Mouse (Mus musculus) kidney, postnatal 4 days (tissue): ENCODE measurements around the gene Gpr31b.
"Not testable (repeated sequence)": the region's sequence is repeated elsewhere in the genome, so short reads cannot be mapped to it uniquely, and the experiment has no call there.

Experiments
- DNase-seq, 2 experiments: peaks; one replicate each; pipeline ENCODE4 v3.0.0; 2021; ENCODE audit warnings: mixed read lengths in 2 of 2

Gpr31b gene

DNA sequence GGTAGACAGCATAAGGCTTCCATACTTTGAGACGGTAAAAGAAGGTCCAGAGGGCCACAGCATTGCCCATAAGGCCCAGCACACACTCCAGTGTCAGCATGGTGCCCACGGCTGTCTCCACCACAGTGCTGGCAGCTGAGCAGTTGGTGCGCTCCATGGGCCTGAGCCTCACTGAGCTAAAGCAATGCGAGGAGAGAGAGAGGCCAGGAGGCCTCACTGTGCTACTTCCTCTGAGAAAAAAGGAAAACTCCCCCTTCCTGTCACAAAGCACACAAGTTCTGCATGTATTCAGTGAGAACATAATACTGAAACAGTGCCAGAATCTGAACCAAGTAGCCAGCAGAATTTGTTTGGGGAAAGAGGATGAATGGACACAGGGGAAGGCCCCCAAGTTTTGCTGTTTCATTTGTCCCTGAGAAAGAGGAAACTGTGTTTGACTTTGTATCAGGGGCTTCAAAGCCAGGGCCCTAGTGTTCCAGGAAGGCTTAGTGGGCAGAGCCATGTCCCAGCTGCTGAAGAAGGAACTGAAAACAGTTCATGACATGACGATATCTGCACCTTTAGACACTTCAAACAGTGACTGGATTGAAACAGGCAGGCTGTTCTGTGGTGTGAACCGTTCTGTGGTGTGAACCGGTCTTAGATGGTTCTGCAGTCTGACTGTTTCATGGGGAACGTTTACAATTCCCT is at the start of gene Gpr31b:
Gene Gpr31b, minus strand, starts transcription at position 173 of the 690 bp plus-strand sequence.
- DNase-seq, result not testable (repeated sequence)

DNA sequence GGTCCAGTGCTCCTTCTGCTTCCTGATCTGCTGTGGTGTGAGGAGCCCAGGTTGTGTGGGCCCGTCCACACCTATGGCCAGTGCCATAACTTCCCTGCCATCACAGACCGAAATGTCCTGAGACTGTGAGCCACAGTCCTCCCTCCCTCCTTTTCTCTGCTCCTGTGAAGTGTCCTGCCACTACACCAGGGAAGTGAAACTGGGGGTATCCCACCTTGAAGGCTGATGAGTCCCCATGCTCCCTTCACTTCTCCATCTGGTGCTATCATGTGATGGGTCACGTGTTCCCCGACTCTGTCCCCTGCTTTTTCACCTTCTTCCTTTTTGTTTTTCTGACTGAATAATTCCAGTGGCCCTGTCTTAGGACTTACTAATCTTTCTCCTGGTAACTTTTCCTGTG is 40.9 kb upstream of the Gpr31b start:
- not testable (repeated sequence) for DNase-seq

DNA sequence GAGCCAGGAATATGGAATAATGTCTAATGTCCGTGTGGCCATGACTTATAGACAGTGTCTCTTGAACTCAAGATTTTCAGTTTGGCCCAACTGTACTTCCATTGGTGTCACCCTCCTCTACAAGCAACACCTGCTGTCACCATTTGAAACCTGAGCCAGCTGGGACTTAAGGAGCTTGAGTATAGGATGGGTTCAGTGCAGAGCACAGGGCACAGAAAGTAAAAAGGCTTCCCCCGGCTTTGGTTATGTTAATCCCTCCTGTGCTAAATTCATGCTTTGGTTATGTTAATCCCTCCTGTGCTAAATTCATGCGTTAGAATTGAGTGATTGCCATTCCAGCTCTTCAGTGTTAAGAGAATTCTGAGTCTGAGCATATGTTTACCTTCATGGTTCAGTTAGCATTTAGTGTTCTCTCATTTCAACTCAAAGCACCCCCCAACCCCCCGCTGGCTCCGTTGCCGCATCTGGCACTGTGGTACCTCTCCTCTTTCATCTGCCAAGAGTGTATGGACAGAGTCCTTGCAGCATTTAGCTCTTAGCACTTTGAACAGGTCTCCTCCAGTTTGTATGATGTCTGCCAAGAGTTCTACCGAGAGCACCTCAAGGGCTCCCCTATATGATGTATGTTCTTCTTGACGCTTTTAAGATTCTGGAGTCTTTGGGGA is 40.1 kb upstream of the Gpr31b start:
- not testable (repeated sequence) for DNase-seq

DNA sequence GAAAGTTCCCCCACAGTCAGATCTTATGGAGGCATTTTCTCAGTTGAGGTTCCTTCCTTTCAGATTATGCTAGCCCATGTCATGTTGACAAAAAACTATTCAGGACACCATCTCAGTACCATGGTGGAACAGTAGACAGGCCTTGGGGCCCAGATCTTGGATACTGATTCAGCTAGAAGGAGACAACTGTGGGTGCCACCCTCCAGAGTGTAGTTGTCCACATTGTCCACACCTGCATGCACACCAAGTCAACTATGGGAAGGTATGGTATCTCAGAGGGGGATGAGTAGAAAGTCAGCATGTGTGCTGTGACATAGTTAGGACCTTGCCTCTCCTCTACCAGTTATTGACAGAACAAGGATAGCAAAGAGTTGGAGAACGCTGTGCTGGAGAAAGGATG is 39.4 kb upstream of the Gpr31b start:
- not testable (repeated sequence) for DNase-seq

DNA sequence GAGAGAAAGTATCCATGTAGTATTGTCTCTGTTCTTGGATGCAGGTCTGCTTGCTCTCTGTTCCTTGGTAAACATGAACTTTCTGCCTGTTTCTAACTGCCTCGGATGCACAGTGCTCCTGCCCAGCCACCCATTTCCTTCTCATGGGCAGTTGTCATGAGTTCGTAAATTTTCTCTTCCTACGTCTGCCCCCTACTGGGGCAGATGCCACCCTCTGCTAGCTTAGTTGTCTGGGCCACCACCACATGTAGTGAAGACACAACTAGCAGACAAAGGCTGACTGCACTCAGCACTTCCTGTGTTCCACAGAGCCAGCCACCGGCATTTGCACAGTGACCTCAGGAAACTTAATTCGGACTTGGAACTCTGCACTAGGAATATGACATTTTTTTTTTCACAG is 17.1 kb upstream of the Gpr31b start:
- not testable (repeated sequence) for DNase-seq

DNA sequence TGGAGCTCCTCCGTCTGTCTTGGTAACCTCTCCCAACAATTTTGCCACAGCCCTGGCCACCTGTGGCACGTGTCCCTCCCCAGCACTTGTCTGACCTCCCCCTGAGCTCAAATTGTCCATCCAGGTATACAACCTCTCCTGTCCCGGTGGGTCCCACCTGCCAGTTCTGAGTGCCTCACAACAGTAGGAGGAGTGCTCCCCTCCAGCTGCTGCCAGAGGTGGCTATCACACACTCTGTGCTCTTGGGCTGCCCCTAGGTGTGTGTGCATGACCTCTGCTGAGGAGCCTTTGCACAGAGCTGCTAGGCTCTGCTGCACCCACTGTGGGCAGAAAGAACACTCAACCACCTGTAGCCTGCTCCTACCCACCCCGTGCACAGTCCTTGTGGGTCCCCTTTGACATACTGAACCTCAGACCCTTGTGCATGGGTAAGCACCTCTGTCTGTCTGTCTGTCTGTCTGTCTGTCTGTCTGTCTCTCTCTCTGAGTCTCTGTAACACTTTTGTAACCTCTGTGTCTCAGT is 15.8 kb upstream of the Gpr31b start:
- DNase-seq, result not testable (repeated sequence)

DNA sequence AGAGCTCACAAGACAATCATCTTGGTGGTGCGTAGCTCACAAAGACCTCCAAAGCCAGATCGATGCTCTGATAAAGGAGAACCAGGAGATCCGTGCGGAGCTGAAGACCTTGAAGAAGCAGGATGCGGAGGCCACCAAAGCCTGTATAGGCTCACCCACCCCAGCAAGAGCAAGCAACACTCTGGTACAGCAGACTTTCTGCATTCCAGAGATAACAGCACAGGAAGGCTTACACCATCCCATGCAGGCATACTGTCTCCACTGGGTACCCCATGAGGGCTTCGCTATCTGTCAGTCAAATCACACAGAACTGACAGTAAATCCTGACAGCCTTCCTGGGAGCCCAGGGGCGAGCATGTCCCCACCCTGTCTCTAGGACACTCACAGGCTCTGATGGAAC is 10.8 kb upstream of the Gpr31b start:
- not testable (repeated sequence) for DNase-seq

DNA sequence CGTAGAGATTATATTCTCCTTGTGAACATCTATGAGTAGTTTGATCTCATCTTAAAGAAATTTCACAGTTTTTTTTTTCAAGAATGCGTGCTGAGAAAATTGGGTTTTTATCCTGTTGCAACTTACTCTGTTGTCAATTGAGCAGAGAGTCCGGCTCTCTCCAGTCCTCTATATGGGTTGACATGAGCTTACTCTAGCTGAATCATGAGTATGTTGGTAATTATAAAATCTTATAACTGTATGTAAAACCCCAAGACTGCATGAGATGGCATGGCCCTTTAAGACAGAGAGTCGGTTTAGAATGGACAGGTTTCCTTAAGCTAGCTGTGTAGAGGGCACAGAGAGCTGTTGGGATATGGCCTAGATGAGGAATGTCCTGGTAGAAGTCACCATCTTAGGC is 8.7 kb upstream of the Gpr31b start, which contains the start of gene Tcp10b:
Gene Tcp10b, plus strand, starts transcription at position 301 of the 400 bp plus-strand sequence.
- DNase-seq, result not testable (repeated sequence)

DNA sequence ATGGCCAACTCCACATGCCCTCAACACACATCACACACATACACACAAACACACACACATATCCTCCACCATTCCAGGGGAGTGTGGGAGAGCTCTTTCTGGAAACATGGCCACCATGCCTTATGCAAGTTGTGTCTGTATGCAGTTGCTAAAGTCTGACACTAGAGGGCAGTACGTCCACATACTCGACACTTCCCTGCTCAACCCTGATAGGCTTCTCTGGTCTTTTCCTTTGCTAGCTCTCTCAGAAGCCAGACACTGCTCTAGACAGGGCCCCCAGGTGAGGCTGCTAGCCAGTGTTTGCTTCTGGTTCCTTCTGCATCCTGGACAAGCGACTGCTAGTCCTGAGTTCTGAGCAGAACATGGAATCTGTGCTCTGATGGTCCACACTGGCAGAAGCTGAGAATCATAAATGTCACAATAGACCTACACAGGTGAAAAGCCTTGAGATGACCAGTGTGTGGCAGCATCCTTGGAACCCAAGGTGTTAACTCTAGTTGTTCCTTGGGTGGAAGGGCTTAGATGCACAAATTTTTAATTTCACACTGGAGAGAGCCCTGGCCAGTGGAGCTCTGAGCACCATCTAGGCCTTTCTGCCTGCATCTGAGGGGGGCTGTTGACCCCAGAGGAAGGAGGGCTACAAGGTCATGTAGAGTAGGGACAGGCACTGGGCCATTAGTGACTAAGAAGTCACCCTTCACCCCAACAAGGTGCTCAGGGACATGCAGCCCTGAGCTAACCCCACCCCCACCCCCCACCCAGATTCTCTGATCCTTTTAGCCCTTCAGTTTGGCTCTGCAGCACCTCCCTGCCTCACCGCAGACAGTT is 8.0 kb downstream of the Gpr31b start:
- peak; percentile 38 to 53 for DNase-seq

DNA sequence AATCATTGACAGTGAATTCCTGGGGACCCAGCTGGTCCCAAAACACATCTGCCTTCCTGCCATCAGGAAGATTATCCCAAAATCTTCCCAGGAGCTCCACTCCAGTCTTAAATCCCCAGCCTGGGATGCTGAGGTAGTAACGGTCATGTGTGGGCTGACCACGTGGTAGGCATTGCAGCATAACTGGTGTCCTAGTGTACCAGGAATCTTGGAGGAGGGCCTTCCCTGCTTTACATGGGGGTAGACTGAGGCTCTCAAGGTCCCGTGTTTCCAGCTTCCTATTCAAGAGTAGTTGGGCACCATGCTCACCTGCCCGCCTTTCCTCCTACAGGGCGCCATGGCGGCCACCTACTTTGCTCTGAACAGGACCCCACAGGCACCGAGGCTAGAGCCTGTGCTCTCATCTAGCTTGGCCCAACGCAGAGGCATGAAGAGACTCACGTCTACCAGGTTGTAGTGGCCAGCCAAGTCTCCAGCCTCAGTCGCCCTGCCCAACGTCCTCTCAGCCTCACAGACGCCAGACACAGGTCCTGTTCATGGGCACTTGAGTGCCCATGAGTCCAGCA is 15.4 kb downstream of the Gpr31b start:
- not testable (repeated sequence) for DNase-seq

DNA sequence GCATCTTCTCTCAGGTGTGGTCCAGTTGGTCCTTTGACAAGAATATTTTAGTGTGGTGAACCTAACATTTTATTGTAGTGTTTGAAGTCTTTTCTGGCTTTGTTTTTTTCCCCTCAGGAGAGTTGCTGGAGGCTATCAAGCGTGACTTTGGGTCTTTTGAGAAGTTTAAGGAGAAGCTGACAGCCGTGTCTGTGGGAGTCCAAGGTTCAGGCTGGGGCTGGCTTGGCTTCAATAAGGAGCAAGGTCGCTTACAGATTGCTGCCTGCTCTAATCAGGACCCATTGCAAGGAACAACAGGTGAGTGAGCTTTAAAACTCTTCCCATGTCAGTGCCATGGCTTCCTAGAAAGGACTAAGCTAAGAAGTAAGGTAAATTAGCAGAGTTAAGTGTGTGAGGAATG is 38.8 kb downstream of the Gpr31b start:
- DNase-seq, result peak in 1 of 2 experiments; percentile 41

DNA sequence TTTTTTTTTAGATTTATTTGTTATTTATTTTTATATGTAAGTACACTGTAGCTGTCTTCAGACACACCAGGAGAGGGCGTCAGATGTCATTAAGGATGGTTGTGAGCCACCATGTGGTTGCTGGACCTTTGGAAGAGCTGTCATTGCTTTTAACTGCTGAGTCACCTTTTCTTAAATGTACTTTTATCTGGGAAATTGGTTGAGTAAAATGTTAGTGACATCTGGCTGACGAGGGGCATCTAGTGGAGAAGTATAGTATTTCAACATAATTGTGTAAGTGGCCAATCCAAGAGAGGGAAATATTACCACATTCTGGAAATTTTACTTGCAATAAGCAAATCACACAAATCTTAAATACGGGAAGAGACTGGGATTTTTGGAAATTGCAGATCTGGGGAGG is 42.2 kb downstream of the Gpr31b start:
- peak in 1 of 2 experiments; percentile 35 for DNase-seq

DNA sequence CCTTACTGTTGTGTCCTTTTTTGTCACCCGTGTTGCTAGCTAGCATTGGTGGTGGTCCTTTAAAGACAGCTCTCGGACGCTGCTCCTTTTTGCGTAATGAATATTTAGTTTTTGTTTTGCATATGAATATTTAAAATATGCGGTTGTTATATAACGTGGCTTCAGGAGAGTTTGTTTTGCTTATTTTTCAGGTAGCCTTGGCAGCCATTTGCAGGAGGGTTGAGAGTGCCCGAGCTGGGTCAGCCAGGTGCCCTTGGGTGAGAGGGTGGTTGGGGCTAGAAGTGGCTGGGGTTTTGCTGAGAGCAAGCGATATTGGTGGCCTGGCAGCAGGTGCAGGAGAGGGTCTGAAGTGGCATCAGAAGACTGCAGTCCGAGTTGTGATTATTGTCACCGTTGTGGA is 43.6 kb downstream of the Gpr31b start:
- DNase-seq, result peak; percentile 18 to 35

DNA sequence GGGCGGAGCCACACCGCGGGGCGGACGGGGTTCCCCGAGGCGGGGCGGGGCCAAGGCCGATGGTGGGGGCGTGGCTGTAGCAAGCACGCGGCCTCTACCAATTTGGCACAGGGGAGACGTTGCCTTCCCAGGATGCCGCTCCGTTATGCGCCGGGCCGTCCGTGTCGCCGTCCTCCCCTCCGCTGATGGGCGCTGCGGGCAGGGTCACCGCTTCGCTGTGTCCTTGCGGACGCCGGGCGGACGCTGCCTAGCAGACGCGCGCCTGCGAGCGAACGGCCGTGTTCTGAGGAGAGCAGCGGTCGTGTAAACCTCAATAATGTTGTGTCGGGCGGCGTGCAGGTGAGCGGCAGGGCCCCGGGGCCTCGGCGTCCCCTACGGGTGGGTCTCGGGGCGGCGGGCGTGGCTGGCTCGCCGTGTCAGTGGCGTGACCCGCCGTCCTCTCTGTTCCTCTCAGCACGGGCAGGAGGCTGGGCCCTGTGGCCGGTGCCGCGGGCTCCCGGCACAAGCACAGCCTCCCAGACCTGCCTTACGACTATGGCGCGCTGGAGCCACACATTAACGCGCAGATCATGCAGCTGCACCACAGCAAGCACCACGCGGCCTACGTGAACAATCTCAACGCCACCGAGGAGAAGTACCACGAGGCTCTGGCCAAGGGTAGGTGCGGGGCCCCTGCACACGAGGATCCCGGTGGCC is 44.2 kb downstream of the Gpr31b start:
- peak; percentile 100 for DNase-seq

DNA sequence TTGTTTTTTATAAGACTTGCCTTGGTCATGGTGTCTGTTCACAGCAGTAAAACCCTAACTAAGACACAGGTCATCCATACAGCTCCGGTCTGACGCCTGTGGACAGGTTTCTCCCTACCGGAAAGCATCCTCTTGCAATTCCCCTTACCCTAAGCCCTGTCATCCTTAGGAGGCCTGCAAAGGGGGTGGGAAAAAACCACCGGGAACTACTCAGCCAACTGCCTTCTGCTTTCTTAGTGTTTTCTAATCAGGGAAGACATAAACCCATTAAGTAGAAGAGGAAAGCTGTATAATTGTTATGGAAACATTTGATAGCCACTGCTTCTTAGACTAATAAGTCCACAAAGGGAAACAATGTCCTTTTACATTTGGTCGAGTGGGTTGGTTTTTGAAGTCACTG is 45.1 kb downstream of the Gpr31b start:
- no peak for DNase-seq

DNA sequence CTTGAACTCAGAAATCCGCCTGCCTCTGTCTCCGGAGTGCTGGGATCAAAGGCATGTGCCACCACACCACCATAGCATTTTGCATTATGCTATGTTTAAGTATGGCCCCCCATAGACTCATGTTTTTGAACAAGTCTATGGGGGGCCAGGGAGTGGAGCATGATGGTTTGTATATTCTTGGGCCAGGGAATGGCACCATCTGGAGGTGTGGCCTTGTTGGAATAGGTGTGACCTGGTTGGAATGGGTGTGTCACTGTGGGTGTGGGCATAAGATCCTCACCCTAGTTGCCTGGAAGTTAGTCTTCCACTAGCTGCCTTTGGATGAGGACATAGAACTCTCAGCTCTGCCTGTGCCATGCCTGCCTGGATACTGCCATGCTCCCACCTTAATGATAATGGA is 45.5 kb downstream of the Gpr31b start, which contains the start of gene Sod2:
Gene Sod2, plus strand, starts transcription at position 301 of the 400 bp plus-strand sequence.
- DNase-seq, result not testable (repeated sequence)

DNA sequence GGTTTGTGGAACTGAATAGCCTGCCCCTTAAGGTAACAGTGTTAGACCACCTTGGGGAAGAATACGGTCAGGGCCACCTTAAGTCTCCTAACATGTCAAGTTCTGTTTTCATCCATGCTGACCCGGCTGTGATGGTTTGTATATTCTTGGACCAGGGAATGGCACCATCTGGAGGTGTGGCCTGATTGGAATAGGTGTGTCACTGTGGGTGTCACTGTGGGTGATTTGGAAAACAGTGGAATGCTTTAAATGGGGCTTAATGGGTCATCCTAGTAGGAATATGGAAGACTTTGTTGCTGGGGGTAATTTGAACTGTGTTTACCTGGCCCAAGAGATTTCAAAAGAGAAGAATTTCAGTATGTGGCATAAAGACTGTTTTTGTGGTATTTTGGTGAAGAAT is 47.7 kb downstream of the Gpr31b start:
- DNase-seq, result not testable (repeated sequence)

DNA sequence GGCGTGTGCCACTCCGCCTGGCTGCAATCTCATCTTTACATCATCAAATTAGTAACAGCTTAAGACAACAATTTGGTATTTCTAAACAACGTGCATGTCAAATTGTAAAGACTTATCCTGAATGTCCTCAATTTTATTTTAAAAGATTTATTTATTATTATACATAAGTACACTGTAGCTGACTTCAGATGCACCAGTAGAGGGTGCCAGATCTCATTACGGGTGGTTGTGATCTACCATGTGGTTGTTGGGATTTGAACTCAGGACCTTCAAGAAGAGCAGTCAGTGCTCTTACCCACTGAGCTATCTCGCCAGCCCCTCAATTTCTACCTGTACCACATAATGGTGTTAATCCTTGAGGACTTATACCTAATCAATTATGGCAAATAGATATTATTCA is 49.9 kb downstream of the Gpr31b start:
- not testable (repeated sequence) for DNase-seq
